In the genomic region with DNA sequence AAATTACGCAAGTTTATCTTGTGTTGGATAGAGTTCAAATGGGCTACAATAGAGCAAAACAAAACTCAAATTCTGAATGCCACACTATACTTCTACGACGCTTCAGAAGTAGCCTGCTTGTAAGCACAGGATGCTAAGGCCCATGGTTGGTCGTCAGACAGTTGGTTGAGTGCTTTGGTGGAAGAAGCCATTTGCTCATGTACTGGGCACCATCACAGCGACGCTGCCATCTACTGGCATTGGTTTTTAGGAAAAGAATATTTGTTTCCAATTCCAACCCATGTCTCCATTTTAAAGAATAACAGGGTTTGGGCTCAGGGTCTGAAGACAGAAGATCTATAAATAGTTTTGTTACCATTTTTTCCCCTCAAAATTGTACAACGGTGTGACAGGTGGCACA, we compare ENCODE assay signal across 14 mouse cellular contexts.
DNase-seq lines count a peak whose midpoint lies in the region; ATAC-seq and TF ChIP-seq lines count a peak whose summit lies in the region.
"Had no signal": no experiment of that assay in that cellular context is flagged by ENCODE, and none has a peak within 500 bp of the region (broad histone marks: within the 10 kb centered on the region; RNA-seq: fewer than 3 reads in every experiment).

No protein-coding gene starts in this region.

- H3K4me2 ChIP-seq in embryonic facial prominence, embryonic 11.5 days (ENCODE audit: low read depth, low read length), result no peak overlapping the region
- no peak overlapping the region for H3K4me2 ChIP-seq in midbrain, embryonic 14.5 days (ENCODE audit: low read length)
- H3K4me2 ChIP-seq in midbrain, embryonic 16.5 days (ENCODE audit: low read length), result no peak overlapping the region
- H3K4me2 ChIP-seq in stomach, postnatal 0 days (replicated peaks; ENCODE audit: low read depth), result no peak overlapping the region
- H3K4me2 ChIP-seq: hindbrain, embryonic 15.5 days; limb, embryonic 13.5 days had no signal

- H3K4me3 ChIP-seq in embryonic facial prominence, embryonic 11.5 days (ENCODE audit: low read depth, low read length), result no peak overlapping the region
- H3K4me3 ChIP-seq in embryonic facial prominence, embryonic 10.5 days, result no peak overlapping the region
- H3K4me3 ChIP-seq in midbrain, embryonic 14.5 days (replicated peaks; ENCODE audit: low read depth, low read length), result no peak overlapping the region
- no peak overlapping the region for H3K4me3 ChIP-seq in midbrain, embryonic 16.5 days (ENCODE audit: low read depth, low read length)
- H3K4me3 ChIP-seq in stomach, postnatal 0 days (ENCODE audit: low read depth, low read length), result no peak overlapping the region
- H3K4me3 ChIP-seq: hindbrain, embryonic 15.5 days; limb, embryonic 13.5 days; myocyte had no signal

- DNase-seq in embryonic facial prominence, embryonic 11.5 days (ENCODE audit: low spot score), result peak; percentile 39
- no peak for DNase-seq in embryonic facial prominence, embryonic 10.5 days (ENCODE audit: low spot score)
- peak; percentile 13 for DNase-seq in kidney, adult 9 months
- DNase-seq in kidney, adult 11 months, result no peak
- peak; percentile 68 for DNase-seq in midbrain, embryonic 14.5 days
- no peak for DNase-seq in stomach, postnatal 0 days (ENCODE audit: low spot score)
- no peak for DNase-seq in right cerebral cortex, postnatal 4 days
- DNase-seq: heart, adult 11 months; thymus, postnatal 25 days had no signal

- no peak for TF ChIP-seq EP300 in stomach, postnatal 0 days (optimal IDR thresholded peaks at IDR 0.05)

- TF ChIP-seq CTCF in stomach, postnatal 0 days (IDR thresholded peaks at IDR 0.05; ENCODE audit: low read depth), result peak; percentile 42

- ATAC-seq in embryonic facial prominence, embryonic 11.5 days (replicated peaks; ENCODE audit: insufficient number of reproducible peaks, low FRiP score, low TSS enrichment, low read depth), result no peak
- ATAC-seq in midbrain, embryonic 14.5 days (ENCODE audit: low FRiP score, low TSS enrichment), result no peak
- ATAC-seq in midbrain, embryonic 16.5 days, result no peak
- no peak for ATAC-seq in stomach, postnatal 0 days (ENCODE audit: low FRiP score, low TSS enrichment)
- ATAC-seq: CD4-positive, CD25-positive, alpha-beta regulatory T cell, adult 4 months had no signal

- H3K4me1 ChIP-seq in embryonic facial prominence, embryonic 11.5 days (ENCODE audit: control insufficient read depth, insufficient read depth, low read length), result no peaks in the 10 kb centered on the region
- peaks cover 3% of the 10 kb centered on the region; the same call in 1 of the 2 replicates for H3K4me1 ChIP-seq in embryonic facial prominence, embryonic 10.5 days
- no peaks in the 10 kb centered on the region for H3K4me1 ChIP-seq in midbrain, embryonic 14.5 days (ENCODE audit: control insufficient read depth, insufficient read depth, low read length)
- H3K4me1 ChIP-seq in midbrain, embryonic 16.5 days (ENCODE audit: control insufficient read depth, insufficient read depth, low read length), result no peaks in the 10 kb centered on the region
- no peaks in the 10 kb centered on the region for H3K4me1 ChIP-seq in stomach, postnatal 0 days (replicated peaks; ENCODE audit: control insufficient read depth, insufficient read depth)
- H3K4me1 ChIP-seq: hindbrain, embryonic 15.5 days; limb, embryonic 13.5 days had no signal

- H3K9me3 ChIP-seq in embryonic facial prominence, embryonic 11.5 days (replicated peaks; ENCODE audit: control insufficient read depth, low read length), result no peaks in the 10 kb centered on the region
- H3K9me3 ChIP-seq in embryonic facial prominence, embryonic 10.5 days, result no peaks in the 10 kb centered on the region
- no peaks in the 10 kb centered on the region for H3K9me3 ChIP-seq in midbrain, embryonic 14.5 days (ENCODE audit: control insufficient read depth, low read length)
- no peaks in the 10 kb centered on the region for H3K9me3 ChIP-seq in midbrain, embryonic 16.5 days (replicated peaks; ENCODE audit: control insufficient read depth, low read length, poor library complexity, severe bottlenecking)
- no peaks in the 10 kb centered on the region for H3K9me3 ChIP-seq in stomach, postnatal 0 days (ENCODE audit: control insufficient read depth, low read length)
- H3K9me3 ChIP-seq: hindbrain, embryonic 15.5 days; limb, embryonic 13.5 days had no signal

- H3K27ac ChIP-seq in embryonic facial prominence, embryonic 11.5 days (replicated peaks; ENCODE audit: low read depth, low read length), result no peak overlapping the region
- no peak overlapping the region for H3K27ac ChIP-seq in embryonic facial prominence, embryonic 10.5 days (replicated peaks)
- H3K27ac ChIP-seq in midbrain, embryonic 14.5 days (replicated peaks; ENCODE audit: low read depth, low read length), result no peak overlapping the region
- no peak overlapping the region for H3K27ac ChIP-seq in midbrain, embryonic 16.5 days (ENCODE audit: low read length)
- no peak overlapping the region for H3K27ac ChIP-seq in stomach, postnatal 0 days (replicated peaks)
- H3K27ac ChIP-seq: hindbrain, embryonic 15.5 days; limb, embryonic 13.5 days had no signal

- no peaks in the 10 kb centered on the region for H3K36me3 ChIP-seq in embryonic facial prominence, embryonic 11.5 days (replicated peaks; ENCODE audit: control insufficient read depth, insufficient read depth, low read depth, low read length)
- no peaks in the 10 kb centered on the region for H3K36me3 ChIP-seq in embryonic facial prominence, embryonic 10.5 days (replicated peaks)
- no peaks in the 10 kb centered on the region for H3K36me3 ChIP-seq in midbrain, embryonic 14.5 days (ENCODE audit: control insufficient read depth, insufficient read depth, low read length)
- peaks cover 2% of the 10 kb centered on the region; the same call in 1 of the 2 replicates for H3K36me3 ChIP-seq in midbrain, embryonic 16.5 days (ENCODE audit: control insufficient read depth, insufficient read depth, low read length)
- H3K36me3 ChIP-seq in stomach, postnatal 0 days (ENCODE audit: control insufficient read depth, insufficient read depth, low read length), result no peaks in the 10 kb centered on the region
- H3K36me3 ChIP-seq: hindbrain, embryonic 15.5 days; limb, embryonic 13.5 days had no signal

- no peak overlapping the region for H3K9ac ChIP-seq in embryonic facial prominence, embryonic 11.5 days (replicated peaks; ENCODE audit: low read length)
- H3K9ac ChIP-seq in midbrain, embryonic 14.5 days (replicated peaks; ENCODE audit: low read length), result no peak overlapping the region
- H3K9ac ChIP-seq in midbrain, embryonic 16.5 days (ENCODE audit: low read depth, low read length), result no peak overlapping the region
- H3K9ac ChIP-seq in stomach, postnatal 0 days (ENCODE audit: low read length), result no peak overlapping the region
- H3K9ac ChIP-seq: hindbrain, embryonic 15.5 days; limb, embryonic 13.5 days had no signal

- WGBS in embryonic facial prominence, embryonic 11.5 days, result 65% methylated on average over 7 of the region's 7 CpGs
- WGBS in embryonic facial prominence, embryonic 10.5 days, result 69% methylated on average over 7 of the region's 7 CpGs
- 75% methylated on average over 7 of the region's 7 CpGs for WGBS in midbrain, embryonic 14.5 days
- 74% methylated on average over 7 of the region's 7 CpGs for WGBS in midbrain, embryonic 16.5 days
- WGBS in stomach, postnatal 0 days, result 67% methylated on average over 7 of the region's 7 CpGs

- no peaks in the 10 kb centered on the region for H3K27me3 ChIP-seq in embryonic facial prominence, embryonic 11.5 days (ENCODE audit: control insufficient read depth, insufficient read depth, low read length)
- H3K27me3 ChIP-seq in embryonic facial prominence, embryonic 10.5 days (replicated peaks; ENCODE audit: low read depth, poor library complexity, severe bottlenecking), result no peaks in the 10 kb centered on the region
- no peaks in the 10 kb centered on the region for H3K27me3 ChIP-seq in midbrain, embryonic 14.5 days (ENCODE audit: control insufficient read depth, insufficient read depth, low read length)
- no peaks in the 10 kb centered on the region for H3K27me3 ChIP-seq in midbrain, embryonic 16.5 days (ENCODE audit: control insufficient read depth, insufficient read depth, low read depth, low read length)
- H3K27me3 ChIP-seq in stomach, postnatal 0 days (ENCODE audit: control insufficient read depth, insufficient read depth, low read length), result no peaks in the 10 kb centered on the region
- H3K27me3 ChIP-seq: hindbrain, embryonic 15.5 days; limb, embryonic 13.5 days had no signal

Comparison
In these comparisons a context has a peak if more than half of its experiments do, and no peak if none do; other contexts are left out.
1. DNase-seq: peak in embryonic facial prominence, embryonic 11.5 days (single experiment), kidney, adult 9 months (single experiment) and midbrain, embryonic 14.5 days (single experiment); none in embryonic facial prominence, embryonic 10.5 days (single experiment), kidney, adult 11 months (single experiment), stomach, postnatal 0 days (single experiment) and right cerebral cortex, postnatal 4 days (single experiment).